ENCODE assay signal across 24 mouse cellular contexts in the genomic region with DNA sequence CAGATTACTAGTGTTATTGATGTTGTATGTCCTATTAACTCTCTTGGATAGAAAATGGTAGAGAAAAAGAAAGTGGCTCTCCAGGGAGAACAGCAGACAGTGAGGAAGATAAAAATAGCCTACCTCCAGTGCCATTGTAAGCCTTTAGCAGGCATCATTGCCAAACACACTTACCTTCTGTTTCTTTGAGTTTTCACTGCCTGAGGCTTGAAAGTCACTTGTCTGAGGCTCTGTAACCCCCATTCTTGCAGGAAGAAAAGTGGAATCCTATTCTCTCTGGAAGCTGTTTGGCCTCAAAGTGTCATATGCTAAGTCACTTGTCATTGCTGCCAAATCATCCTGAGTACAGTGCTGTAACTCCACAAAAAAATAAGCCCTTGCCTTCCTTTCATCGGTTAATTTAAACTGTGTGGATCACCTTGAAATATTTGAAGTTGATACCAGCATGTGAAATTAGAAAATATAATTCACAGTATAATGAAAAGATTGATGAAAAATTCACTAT. TPM values are rescaled to one million over a fixed set of nuclear protein-coding genes. Genes with fewer than 3 reads are reported as not detected.
"Had no signal": no experiment of that assay in that cellular context is flagged by ENCODE, and none has a peak within 500 bp of the region (broad histone marks: within the 10 kb centered on the region; RNA-seq: fewer than 3 reads in every experiment).

No protein-coding gene starts in this region.

- H3K27ac ChIP-seq: kidney, embryonic 15.5 days; limb, embryonic 12.5 days; limb, embryonic 15.5 days; liver, embryonic 14.5 days; macrophage; midbrain, embryonic 12.5 days; neural tube, embryonic 13.5 days; stomach, postnatal 0 days had no signal

- H3K4me1 ChIP-seq: kidney, embryonic 15.5 days; limb, embryonic 12.5 days; limb, embryonic 15.5 days; midbrain, embryonic 12.5 days; neural tube, embryonic 13.5 days had no signal

- H3K27me3 ChIP-seq: kidney, embryonic 15.5 days; limb, embryonic 12.5 days; limb, embryonic 15.5 days; midbrain, embryonic 12.5 days; neural tube, embryonic 13.5 days had no signal

- DNase-seq: kidney, adult 2 months; kidney, postnatal 10 days; kidney, postnatal 36 days; left cerebral cortex, postnatal 4 days; liver, postnatal 0 days; lung, embryonic 14.5 days; right cerebral cortex, adult 18-20 months; right cerebral cortex, postnatal 14 days; right cerebral cortex, postnatal 4 days; thymus, adult 2 months; thymus, postnatal 14 days; thymus, postnatal 4 days had no signal

- ATAC-seq: liver, postnatal 0 days; lung, postnatal 0 days had no signal

- H3K4me2 ChIP-seq: kidney, embryonic 15.5 days; limb, embryonic 12.5 days; limb, embryonic 15.5 days; liver, embryonic 11.5 days; lung, embryonic 14.5 days; midbrain, embryonic 12.5 days; neural tube, embryonic 13.5 days had no signal

- H3K9ac ChIP-seq: kidney, embryonic 15.5 days; limb, embryonic 12.5 days; limb, embryonic 15.5 days; liver, embryonic 14.5 days; liver, postnatal 0 days; lung, embryonic 14.5 days; midbrain, embryonic 12.5 days; neural tube, embryonic 13.5 days had no signal

- H3K9me3 ChIP-seq: kidney, embryonic 15.5 days; limb, embryonic 12.5 days; limb, embryonic 15.5 days; midbrain, embryonic 12.5 days; neural tube, embryonic 13.5 days had no signal

- H3K36me3 ChIP-seq: kidney, embryonic 15.5 days; limb, embryonic 12.5 days; limb, embryonic 15.5 days; midbrain, embryonic 12.5 days; neural tube, embryonic 13.5 days had no signal

- H3K4me3 ChIP-seq: kidney, embryonic 15.5 days; limb, embryonic 12.5 days; limb, embryonic 15.5 days; midbrain, embryonic 12.5 days; myocyte; neural tube, embryonic 13.5 days had no signal

RNA-seq across cellular contexts. Expression of a gene that starts 23.6 kb away (rescaled TPM):
- polyA plus RNA-seq: kidney, adult 2 months; kidney, embryonic 15.5 days; limb, embryonic 12.5 days; limb, embryonic 15.5 days; liver, embryonic 11.5 days; liver, embryonic 14.5 days; liver, postnatal 0 days; lung, embryonic 14.5 days; lung, postnatal 0 days; macrophage; midbrain, embryonic 12.5 days; myocyte; neural tube, embryonic 13.5 days; stomach, embryonic 14.5 days; stomach, postnatal 0 days; thymus, adult 2 months had no signal
